Mouse (Mus musculus) inflammation-experienced regulatory T-cells (primary cell): Measurements from ENCODE around the gene Klrb1b. TPM values are rescaled to one million over a fixed set of nuclear protein-coding genes. Genes with fewer than 3 reads are reported as not detected.

Source experiments
- polyA plus RNA-seq, 2 experiments: library from polyadenylated mRNA; unstranded; fragments of 100-300 nt; shearing (Covaris generic); gene quantifications; one replicate each; pipeline ENCODE4 v1.2.1; 2017

Gene Klrb1b
- polyA plus RNA-seq = under 1 TPM; 0.67 to 0.70 TPM

GRCm38 (mm10) chr6:128826132-128826531 lies at the start of gene Klrb1b, which contains the start of gene Gm44511:
TSS of gene Klrb1b (minus strand) at chr6:128826331.
TSS of gene Gm44511 (minus strand) at chr6:128826315.

GRCm38 (mm10) chr6:128789115-128789514 lies 37.0 kb downstream of the Klrb1b start, which contains the start of gene Klrb1c:
TSS of gene Klrb1c (minus strand) at chr6:128789215.

Other genes starting within 250 kb of the Klrb1b start
- 1 to 10 TPM in 1 of 2 experiments, under 1 TPM in 1; 0.39 to 2.5 TPM for gene A2ml1, start 244.7 kb downstream of the Klrb1b start, polyA plus RNA-seq
- under 1 TPM in 1 of 2 experiments, not detected in 1; 0.49 TPM for gene Klrb1a, start 202.8 kb downstream of the Klrb1b start, polyA plus RNA-seq
- gene Clec2h, start 163.9 kb downstream of the Klrb1b start, polyA plus RNA-seq = under 1 TPM in 1 of 2 experiments, not detected in 1; 0.49 TPM
- under 1 TPM; 0.42 to 0.44 TPM for gene Klrb1, start 103.3 kb downstream of the Klrb1b start, polyA plus RNA-seq
- 1 to 10 TPM; 2.3 to 4.6 TPM for gene Klrb1c, start 37.1 kb downstream of the Klrb1b start, polyA plus RNA-seq
- gene Gm44511, start within 50 bp of the Klrb1b start, polyA plus RNA-seq = not detected
- 100 to 1,000 TPM in 1 of 2 experiments, 10 to 100 TPM in 1; 51.3 to 106 TPM for gene Clec2i, start 61.3 kb upstream of the Klrb1b start, polyA plus RNA-seq
- 1 to 10 TPM; 1.8 to 3.1 TPM for gene BC035044, start 64.8 kb upstream of the Klrb1b start, polyA plus RNA-seq
- gene Clec2g, start 108.0 kb upstream of the Klrb1b start, polyA plus RNA-seq = 1 to 10 TPM in 1 of 2 experiments, under 1 TPM in 1; 0.60 to 1.7 TPM
- gene Klrb1f, start 219.6 kb upstream of the Klrb1b start, polyA plus RNA-seq = 1 to 10 TPM; 3.2 to 3.6 TPM